8 mouse cellular contexts compared by ENCODE assay signal in genomic region chr10:89344491-89345195, GRCm38 (mm10). TPM values are rescaled to one million over a fixed set of nuclear protein-coding genes. Genes with fewer than 3 reads are reported as not detected.
A peak's percentile ranks its signal among the peaks of the same experiment; 100 is the strongest.
DNase-seq lines count a peak whose midpoint lies in the region; ATAC-seq and TF ChIP-seq lines count a peak whose summit lies in the region.

Ano4 (minus strand) TSS chr10:89344762.

- no peak within 1 kb of the TSS for H3K27ac ChIP-seq in embryonic facial prominence, embryonic 13.5 days
- peak within 1 kb of the TSS; percentile 82 for H3K27ac ChIP-seq in heart, embryonic 12.5 days (ENCODE audit: poor library complexity, severe bottlenecking)
- H3K27ac ChIP-seq in kidney, embryonic 14.5 days (ENCODE audit: low read depth, low read length): no peak within 1 kb of the TSS
- H3K27ac ChIP-seq in liver, adult 2 months (replicated peaks; ENCODE audit: insufficient read depth, low read depth, low read length): no peak within 1 kb of the TSS

- peak; percentile 40; the same call in 1 of the 2 replicates for ATAC-seq in embryonic facial prominence, embryonic 13.5 days (ENCODE audit: insufficient number of reproducible peaks, insufficient read depth, low FRiP score, low TSS enrichment, low read depth)
- ATAC-seq in heart, embryonic 12.5 days (ENCODE audit: insufficient number of reproducible peaks, low FRiP score): peak; percentile 76
- ATAC-seq in kidney, embryonic 14.5 days (ENCODE audit: low FRiP score, low TSS enrichment): peak; percentile 88

- peaks cover 13% of the 10 kb centered on the region; the same call in 1 of the 2 replicates for H3K4me1 ChIP-seq in embryonic facial prominence, embryonic 13.5 days
- H3K4me1 ChIP-seq in heart, embryonic 12.5 days (replicated peaks): peaks cover 18% of the 10 kb centered on the region
- no peaks in the 10 kb centered on the region for H3K4me1 ChIP-seq in kidney, embryonic 14.5 days (ENCODE audit: control insufficient read depth, insufficient read depth, low read length)
- H3K4me1 ChIP-seq in liver, adult 2 months (ENCODE audit: control insufficient read depth, insufficient read depth, low read length): no peaks in the 10 kb centered on the region

- peaks cover 51% of the 10 kb centered on the region for H3K27me3 ChIP-seq in embryonic facial prominence, embryonic 13.5 days
- H3K27me3 ChIP-seq in heart, embryonic 12.5 days (replicated peaks): peaks cover 12% of the 10 kb centered on the region
- peaks cover 30% of the 10 kb centered on the region for H3K27me3 ChIP-seq in kidney, embryonic 14.5 days (ENCODE audit: control insufficient read depth, insufficient read depth, low read length)
- H3K27me3 ChIP-seq in liver, adult 2 months (ENCODE audit: control insufficient read depth, insufficient read depth, low read length): peaks cover 9% of the 10 kb centered on the region

- no peak for TF ChIP-seq CTCF in liver, adult 2 months (IDR thresholded peaks at IDR 0.05; ENCODE audit: low read depth, low read length)

- H3K79me2 ChIP-seq in liver, adult 2 months (ENCODE audit: control insufficient read depth, insufficient read depth, low read length): no peaks in the 10 kb centered on the region

- H3K9me3 ChIP-seq in embryonic facial prominence, embryonic 13.5 days: no peaks in the 10 kb centered on the region
- no peaks in the 10 kb centered on the region for H3K9me3 ChIP-seq in heart, embryonic 12.5 days (replicated peaks)
- no peaks in the 10 kb centered on the region for H3K9me3 ChIP-seq in kidney, embryonic 14.5 days (ENCODE audit: control insufficient read depth, low read length)

- peak within 1 kb of the TSS; percentile 70 for H3K9ac ChIP-seq in embryonic facial prominence, embryonic 13.5 days
- peak within 1 kb of the TSS; percentile 89 for H3K9ac ChIP-seq in heart, embryonic 12.5 days
- H3K9ac ChIP-seq in kidney, embryonic 14.5 days (ENCODE audit: low read depth, low read length): peak within 1 kb of the TSS; percentile 53
- H3K9ac ChIP-seq in liver, adult 2 months (ENCODE audit: low read depth, low read length): peak within 1 kb of the TSS; percentile 35; the same call in 1 of the 2 replicates

- H3K36me3 ChIP-seq in embryonic facial prominence, embryonic 13.5 days: no peaks in the 10 kb centered on the region
- no peaks in the 10 kb centered on the region for H3K36me3 ChIP-seq in heart, embryonic 12.5 days
- no peaks in the 10 kb centered on the region for H3K36me3 ChIP-seq in kidney, embryonic 14.5 days (ENCODE audit: control insufficient read depth, insufficient read depth, low read length)
- H3K36me3 ChIP-seq in liver, adult 2 months (ENCODE audit: control insufficient read depth, insufficient read depth, low read length): no peaks in the 10 kb centered on the region

- peak; percentile 15 for DNase-seq in layer of hippocampus, adult 11-12 months (ENCODE audit: low spot score)
- DNase-seq in layer of hippocampus, adult 9-11 months: no peak
- DNase-seq in liver, adult 2 months (ENCODE audit: extremely low read depth, low read depth, low spot score): no peak
- DNase-seq in ovary, adult 18-20 months (ENCODE audit: low spot score): peak; percentile 10
- no peak for DNase-seq in T-cell, adult 2 months (ENCODE audit: low spot score)

- no peak for TF ChIP-seq POLR2A in liver, adult 2 months (IDR thresholded peaks at IDR 0.05; ENCODE audit: extremely low read depth, insufficient read depth, low read length)

- peak within 1 kb of the TSS; percentile 97 for H3K4me2 ChIP-seq in embryonic facial prominence, embryonic 13.5 days
- H3K4me2 ChIP-seq in heart, embryonic 12.5 days: peak within 1 kb of the TSS; percentile 95
- H3K4me2 ChIP-seq in kidney, embryonic 14.5 days (replicated peaks; ENCODE audit: low read depth, low read length): peak within 1 kb of the TSS; percentile 96

- peak within 1 kb of the TSS; percentile 55 for H3K4me3 ChIP-seq in embryonic facial prominence, embryonic 13.5 days
- peak within 1 kb of the TSS; percentile 77 for H3K4me3 ChIP-seq in heart, embryonic 12.5 days
- H3K4me3 ChIP-seq in kidney, embryonic 14.5 days (ENCODE audit: low read length): peak within 1 kb of the TSS; percentile 54
- H3K4me3 ChIP-seq in liver, adult 2 months (ENCODE audit: insufficient read depth, low read depth, low read length): peak within 1 kb of the TSS; percentile 18; the same call in 1 of the 2 replicates

- WGBS in embryonic facial prominence, embryonic 13.5 days: under 1% methylated on average over 68 of the region's 70 CpGs
- under 1% methylated on average over 70 of the region's 70 CpGs for WGBS in heart, embryonic 12.5 days
- WGBS in kidney, embryonic 14.5 days: under 1% methylated on average over 70 of the region's 70 CpGs
- WGBS in liver, adult 2 months: 2% methylated on average over 70 of the region's 70 CpGs

RNA-seq across cellular contexts. Expression of gene Ano4, which starts in this region (rescaled TPM):
- polyA plus RNA-seq in embryonic facial prominence, embryonic 13.5 days (2015; fragmentation: Nextera tagmentation; extraction: Ambion mirVana): 0.65 and 0.69 TPM in 2 replicates
- polyA plus RNA-seq in heart, embryonic 12.5 days (2016; fragmentation: Nextera tagmentation; extraction: Ambion mirVana): 6.5 and 7.8 TPM in 2 replicates
- 5.4 and 6.9 TPM in 2 replicates for polyA plus RNA-seq in kidney, embryonic 14.5 days (2014; fragmentation: Nextera tagmentation; extraction: Ambion mirVana)
- 0.09 and 0.13 TPM in 2 replicates for total RNA-seq in liver, adult 2 months (2014; rRNA removed)
- polyA plus RNA-seq in liver, adult 2 months (2012; rRNA removed): 0.07 TPM in 1 of 2 replicates, not detected in the other

Comparison
In these comparisons a context has a peak if more than half of its experiments do, and no peak if none do; other contexts are left out.
1. DNase-seq: peak in layer of hippocampus, adult 11-12 months (single experiment) and ovary, adult 18-20 months (single experiment); none in layer of hippocampus, adult 9-11 months (single experiment), liver, adult 2 months (single experiment) and T-cell, adult 2 months (single experiment).
2. Peak in ATAC-seq, H3K4me3 ChIP-seq, H3K9ac ChIP-seq and H3K4me2 ChIP-seq in embryonic facial prominence, embryonic 13.5 days; RNA of the gene not detected or under 1 TPM.
3. H3K4me3 ChIP-seq: peak in every context shown above with its lines; median percentile 77 in heart, embryonic 12.5 days; 55 in embryonic facial prominence, embryonic 13.5 days; 54 in kidney, embryonic 14.5 days; 18 in liver, adult 2 months.
4. H3K9ac ChIP-seq: peak in every context shown above with its lines; median percentile 89 in heart, embryonic 12.5 days; 70 in embryonic facial prominence, embryonic 13.5 days; 53 in kidney, embryonic 14.5 days; 35 in liver, adult 2 months.
5. Peak in every context shown above with its lines, with median percentiles within 50 percentile points of each other: ATAC-seq and H3K4me2 ChIP-seq.